Comparison of ENCODE assay signal across 24 mouse cellular contexts in genomic region chr14:118940796-118941495, GRCm38 (mm10). TPM values are rescaled to one million over a fixed set of nuclear protein-coding genes. Genes with fewer than 3 reads are reported as not detected.
DNase-seq lines count a peak whose midpoint lies in the region; ATAC-seq and TF ChIP-seq lines count a peak whose summit lies in the region.
"Had no signal": no experiment of that assay in that cellular context is flagged by ENCODE, and none has a peak within 500 bp of the region (broad histone marks: within the 10 kb centered on the region; RNA-seq: fewer than 3 reads in every experiment).

No protein-coding gene starts in this region.

- H3K27ac ChIP-seq in embryonic facial prominence, embryonic 13.5 days, result no peak overlapping the region
- H3K27ac ChIP-seq in embryonic facial prominence, embryonic 10.5 days (replicated peaks), result no peak overlapping the region
- H3K27ac ChIP-seq in heart, postnatal 0 days (ENCODE audit: low read depth), result peak overlapping the region; percentile 43; the same call in 1 of the 2 replicates
- H3K27ac ChIP-seq: hindbrain, embryonic 10.5 days; left cerebral cortex, adult 2 months; limb, embryonic 13.5 days; midbrain, embryonic 13.5 days; stomach, embryonic 15.5 days had no signal

- no peaks in the 10 kb centered on the region for H3K27me3 ChIP-seq in embryonic facial prominence, embryonic 13.5 days
- no peaks in the 10 kb centered on the region for H3K27me3 ChIP-seq in embryonic facial prominence, embryonic 10.5 days (replicated peaks; ENCODE audit: low read depth, poor library complexity, severe bottlenecking)
- H3K27me3 ChIP-seq in heart, postnatal 0 days (ENCODE audit: control insufficient read depth, insufficient read depth, low read length), result no peaks in the 10 kb centered on the region
- H3K27me3 ChIP-seq in megakaryocyte, embryonic 14.5 days (replicated peaks), result no peaks in the 10 kb centered on the region
- H3K27me3 ChIP-seq: limb, embryonic 13.5 days; stomach, embryonic 15.5 days had no signal

- 74% methylated on average over 4 of the region's 4 CpGs for WGBS in embryonic facial prominence, embryonic 13.5 days
- 76% methylated on average over 4 of the region's 4 CpGs for WGBS in embryonic facial prominence, embryonic 10.5 days
- WGBS in heart, postnatal 0 days, result 62% methylated on average over 4 of the region's 4 CpGs

- H3K4me2 ChIP-seq in embryonic facial prominence, embryonic 13.5 days, result no peak overlapping the region
- H3K4me2 ChIP-seq in heart, postnatal 0 days (ENCODE audit: low read depth, low read length), result no peak overlapping the region
- H3K4me2 ChIP-seq: limb, embryonic 13.5 days; midbrain, embryonic 13.5 days; stomach, embryonic 15.5 days had no signal

- intact Hi-C loops in left cerebral cortex, postnatal 14 days (cut with DNase I), result no loop called here

- no peak overlapping the region for H3K4me3 ChIP-seq in embryonic facial prominence, embryonic 13.5 days
- H3K4me3 ChIP-seq in embryonic facial prominence, embryonic 10.5 days, result no peak overlapping the region
- no peak overlapping the region for H3K4me3 ChIP-seq in heart, postnatal 0 days (ENCODE audit: low read depth, low read length)
- peak overlapping the region; percentile 33 for H3K4me3 ChIP-seq in megakaryocyte, embryonic 14.5 days (replicated peaks)
- H3K4me3 ChIP-seq: erythroblast, embryonic 14.5 days; hindbrain, embryonic 10.5 days; left cerebral cortex, adult 2 months; limb, embryonic 13.5 days; midbrain, embryonic 13.5 days; myocyte; stomach, embryonic 15.5 days had no signal

- H3K4me1 ChIP-seq in embryonic facial prominence, embryonic 13.5 days, result peaks cover 32% of the 10 kb centered on the region
- H3K4me1 ChIP-seq in embryonic facial prominence, embryonic 10.5 days, result peaks cover 47% of the 10 kb centered on the region
- H3K4me1 ChIP-seq in heart, postnatal 0 days (ENCODE audit: control insufficient read depth, insufficient read depth), result peaks cover 17% of the 10 kb centered on the region
- H3K4me1 ChIP-seq in megakaryocyte, embryonic 14.5 days, result peaks cover 65% of the 10 kb centered on the region

- TF ChIP-seq EP300 in heart, postnatal 0 days (IDR thresholded peaks at IDR 0.05; ENCODE audit: low read depth), result no peak

- TF ChIP-seq CTCF in heart, postnatal 0 days (IDR thresholded peaks at IDR 0.05; ENCODE audit: low read depth), result no peak

- DNase-seq in embryonic facial prominence, embryonic 10.5 days (ENCODE audit: low spot score), result no peak
- no peak for DNase-seq in heart, postnatal 0 days (ENCODE audit: low spot score)
- no peak for DNase-seq in heart, postnatal 4 days
- DNase-seq in induced T-regulatory cell, adult 2 months (ENCODE audit: low read depth), result peak; percentile 54
- DNase-seq in left cerebral cortex, postnatal 14 days (ENCODE audit: low spot score in 2 of 2), result no peak
- DNase-seq: adrenal gland, postnatal 10 days; cerebellum, adult 11-12 months; cerebellum, postnatal 25 days; lung, adult 2 months; lung, postnatal 4 days; right cerebral cortex, adult 18-20 months had no signal

- H3K9ac ChIP-seq in embryonic facial prominence, embryonic 13.5 days, result 0 out of 2 replicates have a peak overlapping the region, but pooled peaks have one; percentile 22
- no peak overlapping the region for H3K9ac ChIP-seq in heart, postnatal 0 days (replicated peaks; ENCODE audit: low read depth, low read length)
- H3K9ac ChIP-seq: limb, embryonic 13.5 days; midbrain, embryonic 13.5 days; stomach, embryonic 15.5 days had no signal

- H3K9me3 ChIP-seq in embryonic facial prominence, embryonic 13.5 days, result no peaks in the 10 kb centered on the region
- no peaks in the 10 kb centered on the region for H3K9me3 ChIP-seq in embryonic facial prominence, embryonic 10.5 days
- no peaks in the 10 kb centered on the region for H3K9me3 ChIP-seq in heart, postnatal 0 days (replicated peaks; ENCODE audit: control insufficient read depth, low read length)
- no peaks in the 10 kb centered on the region for H3K9me3 ChIP-seq in megakaryocyte, embryonic 14.5 days
- H3K9me3 ChIP-seq: hindbrain, embryonic 10.5 days; limb, embryonic 13.5 days; midbrain, embryonic 13.5 days; stomach, embryonic 15.5 days had no signal

- H3K36me3 ChIP-seq in embryonic facial prominence, embryonic 13.5 days, result no peaks in the 10 kb centered on the region
- no peaks in the 10 kb centered on the region for H3K36me3 ChIP-seq in embryonic facial prominence, embryonic 10.5 days (replicated peaks)
- H3K36me3 ChIP-seq in heart, postnatal 0 days (replicated peaks; ENCODE audit: control insufficient read depth, insufficient read depth, low read length), result no peaks in the 10 kb centered on the region
- H3K36me3 ChIP-seq in megakaryocyte, embryonic 14.5 days (replicated peaks; ENCODE audit: low read length), result peaks cover 15% of the 10 kb centered on the region
- H3K36me3 ChIP-seq: hindbrain, embryonic 10.5 days; limb, embryonic 13.5 days; midbrain, embryonic 13.5 days; stomach, embryonic 15.5 days had no signal

- no peak for ATAC-seq in embryonic facial prominence, embryonic 13.5 days (ENCODE audit: insufficient number of reproducible peaks, insufficient read depth, low FRiP score, low TSS enrichment, low read depth)
- ATAC-seq in heart, postnatal 0 days (ENCODE audit: insufficient read depth, low read depth), result no peak
- ATAC-seq in megakaryocyte, adult 5-6 weeks (ENCODE audit: poor library complexity, severe bottlenecking), result no peak
- ATAC-seq: forebrain, embryonic 16.5 days; inflammation-experienced regulatory T-cells, adult 6 months; midbrain, embryonic 13.5 days had no signal

RNA-seq across cellular contexts. Expression of gene Dnajc3, which starts 3.2 kb away (rescaled TPM):
- 27.2 and 32.3 TPM in 2 replicates for polyA plus RNA-seq in embryonic facial prominence, embryonic 13.5 days (2015; fragmentation: Nextera tagmentation; extraction: Ambion mirVana)
- polyA plus RNA-seq in embryonic facial prominence, embryonic 10.5 days (2016; fragmentation: Nextera tagmentation; extraction: Ambion mirVana), result 32.8 and 36.4 TPM in 2 replicates
- total RNA-seq in heart, postnatal 0 days (2014; rRNA removed; ENCODE audit: low replicate concordance), result 15.6 and 19.7 TPM in 2 replicates
- 17.2 and 19.8 TPM in 2 replicates for polyA plus RNA-seq in heart, postnatal 0 days (2015; fragmentation: Nextera tagmentation; extraction: Ambion mirVana)
- 10 to 100 TPM; 28.1 to 28.4 TPM for total RNA-seq in heart, postnatal 4 days (2021)
- 0.83 and 3.5 TPM in 2 replicates for polyA plus RNA-seq in megakaryocyte, embryonic 14.5 days (2012; ENCODE audit: insufficient read depth, low replicate concordance)
- 42.9 and 43.6 TPM in 2 replicates for total RNA-seq in megakaryocyte, adult 5-6 weeks (2015)
- 72.4 and 74.1 TPM in 2 replicates for total RNA-seq in megakaryocyte, adult 5-6 weeks (2017)
- 10 to 100 TPM; 31.9 to 35.4 TPM for total RNA-seq in left cerebral cortex, postnatal 14 days (2021)

RNA-seq across cellular contexts. Expression of gene Dzip1, which starts 15.7 kb away (rescaled TPM):
- polyA plus RNA-seq in embryonic facial prominence, embryonic 13.5 days (2015; fragmentation: Nextera tagmentation; extraction: Ambion mirVana), result 36.0 and 37.7 TPM in 2 replicates
- polyA plus RNA-seq in embryonic facial prominence, embryonic 10.5 days (2016; fragmentation: Nextera tagmentation; extraction: Ambion mirVana), result 23.3 and 25.5 TPM in 2 replicates
- 3.4 and 7.5 TPM in 2 replicates for total RNA-seq in heart, postnatal 0 days (2014; rRNA removed; ENCODE audit: low replicate concordance)
- 1.2 and 1.3 TPM in 2 replicates for polyA plus RNA-seq in heart, postnatal 0 days (2015; fragmentation: Nextera tagmentation; extraction: Ambion mirVana)
- 1 to 10 TPM; 4.8 to 6.6 TPM for total RNA-seq in heart, postnatal 4 days (2021)
- 0.31 and 0.70 TPM in 2 replicates for polyA plus RNA-seq in megakaryocyte, embryonic 14.5 days (2012; ENCODE audit: insufficient read depth, low replicate concordance)
- total RNA-seq in megakaryocyte, adult 5-6 weeks (2015), result 0.02 and 0.36 TPM in 2 replicates
- total RNA-seq in megakaryocyte, adult 5-6 weeks (2017), result 0.04 and 0.61 TPM in 2 replicates
- 100 to 1,000 TPM in 1 of 2 experiments, 10 to 100 TPM in 1; 98.8 to 100 TPM for total RNA-seq in left cerebral cortex, postnatal 14 days (2021)
- total RNA-seq: granulocyte monocyte progenitor cell, adult 5-6 weeks had no signal

Comparison
In these comparisons a context has a peak if more than half of its experiments do, and no peak if none do; other contexts are left out.
1. RNA of gene Dzip1, which starts 15.7 kb away (total RNA-seq): 98.8 to 100 TPM in left cerebral cortex, postnatal 14 days; 4.8 to 6.6 TPM in heart, postnatal 4 days, 3.4 to 7.5 TPM in heart, postnatal 0 days and 0.02 to 0.61 TPM in megakaryocyte, adult 5-6 weeks; every median in the first group is over 10 times any median in the second.